Mouse (Mus musculus) forebrain, embryonic 16.5 days (tissue): Measurements from ENCODE around the gene Tmem39a. TPM values are rescaled to one million over a fixed set of nuclear protein-coding genes. Genes with fewer than 3 reads are reported as not detected.

Experiments
- polyA plus RNA-seq: library from polyadenylated mRNA; unstranded; fragments of >200 nt; fragmentation: Nextera tagmentation; extraction: Ambion mirVana; gene quantifications from 2 replicates; pipeline ENCODE4 v1.2.1, GENCODE M21; 2015

Tmem39a gene
- polyA plus RNA-seq, 1 experiment from 2014 or later: 37.3 TPM

Other genes starting within 250 kb of the Tmem39a start
- gene Maats1, start 216.6 kb upstream of the Tmem39a start, polyA plus RNA-seq: 0.43 and 0.66 TPM in 2 replicates
- gene Cox17, start 211.7 kb upstream of the Tmem39a start, polyA plus RNA-seq: 85.4 and 88.6 TPM in 2 replicates
- not detected in 2 replicates for gene Gm21987, start 211.7 kb upstream of the Tmem39a start, polyA plus RNA-seq
- gene Popdc2, start 196.5 kb upstream of the Tmem39a start, polyA plus RNA-seq: 0.31 and 0.51 TPM in 2 replicates
- 0.36 and 0.38 TPM in 2 replicates for gene Pla1a, start 125.6 kb upstream of the Tmem39a start, polyA plus RNA-seq
- gene Adprh, start 106.0 kb upstream of the Tmem39a start, polyA plus RNA-seq: 136 and 140 TPM in 2 replicates
- gene Cd80, start 103.1 kb upstream of the Tmem39a start, polyA plus RNA-seq: 0.41 and 0.52 TPM in 2 replicates
- gene Timmdc1, start 36.0 kb upstream of the Tmem39a start, polyA plus RNA-seq: 34.2 and 36.6 TPM in 2 replicates
- 66.0 and 70.5 TPM in 2 replicates for gene Poglut1, start 8.4 kb upstream of the Tmem39a start, polyA plus RNA-seq
- gene Arhgap31, start 154.6 kb downstream of the Tmem39a start, polyA plus RNA-seq: 3.8 and 4.5 TPM in 2 replicates
- 25.8 and 32.2 TPM in 2 replicates for gene B4galt4, start 183.6 kb downstream of the Tmem39a start, polyA plus RNA-seq
- 0.18 and 0.34 TPM in 2 replicates for gene Upk1b, start 241.6 kb downstream of the Tmem39a start, polyA plus RNA-seq